Mouse (Mus musculus) ES-Bruce4 (cell line): ENCODE measurements at regions not wholly inside any gene's neighbourhood (a gene's known extent, or its start where the extent isn't known, plus 50 kb on each side); places are given as distances from the start of the nearest gene placed in this dataset.

Experiments
- CTCF ChIP-seq: IDR thresholded peaks from one replicate; pipeline ENCODE4 v1.8.1; 2011; ENCODE audit warnings: low read depth, low read length
- EP300 ChIP-seq: IDR thresholded peaks from 2 replicates; pipeline ENCODE4 v1.6.1; 2011; ENCODE audit warnings: low read depth, low read length; ENCODE audit not compliant: insufficient read depth
- POLR2A ChIP-seq: IDR thresholded peaks from one replicate; pipeline ENCODE4 v1.8.1; 2011; ENCODE audit warnings: low read length; ENCODE audit not compliant: insufficient read depth

GRCm38 (mm10) chr5:118461967-118462366, 98.5 kb upstream of the Med13l start:
- no peak for TF ChIP-seq EP300
- TF ChIP-seq CTCF: no peak
- no peak for TF ChIP-seq POLR2A
